Mouse (Mus musculus) ovary, postnatal 14 days (tissue): ENCODE data around the gene Eif4e.

ENCODE experiments used
- DNase-seq: peaks from one replicate; pipeline ENCODE4 v3.0.0; 2022; ENCODE audit warnings: low spot score

Gene Eif4e

DNA sequence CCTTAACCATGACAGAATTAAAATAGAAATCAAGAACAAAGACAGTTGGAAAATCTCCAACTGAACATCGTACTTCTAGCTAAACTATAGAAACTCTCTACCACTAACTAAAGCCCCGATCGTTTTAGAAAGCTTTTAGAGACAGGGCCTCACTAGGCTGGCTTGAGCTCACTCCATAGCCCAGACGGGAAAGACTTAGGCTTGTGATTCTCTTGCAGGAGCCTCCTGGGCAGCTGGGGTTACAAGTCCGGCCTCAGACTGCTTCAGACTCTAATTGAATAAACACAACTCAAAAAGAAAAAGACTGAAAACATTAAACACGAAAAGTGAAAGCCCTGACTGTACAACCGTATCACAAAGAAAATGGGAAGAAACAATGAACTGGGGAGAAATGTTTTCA is 60.2 kb downstream of the Eif4e start:
- no peak for DNase-seq

DNA sequence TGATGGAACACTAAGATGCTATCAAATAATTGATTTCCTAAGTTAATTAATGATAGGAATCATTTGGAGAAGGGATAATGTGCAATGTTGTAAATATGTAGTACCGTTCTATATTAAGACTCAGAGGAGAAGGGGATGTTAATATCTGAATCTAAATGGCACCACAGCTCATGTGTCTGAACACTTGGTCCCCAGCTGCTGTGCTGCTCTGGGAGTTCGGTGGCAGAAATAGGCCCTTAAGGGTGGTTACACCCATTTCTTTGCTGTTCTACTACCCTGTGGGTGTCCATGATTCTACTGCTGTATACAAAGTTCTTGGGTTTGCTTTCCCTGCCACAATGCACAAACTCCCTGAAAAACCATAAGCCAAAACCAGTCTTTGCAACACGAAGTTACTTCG is 61.2 kb downstream of the Eif4e start:
- no peak for DNase-seq

DNA sequence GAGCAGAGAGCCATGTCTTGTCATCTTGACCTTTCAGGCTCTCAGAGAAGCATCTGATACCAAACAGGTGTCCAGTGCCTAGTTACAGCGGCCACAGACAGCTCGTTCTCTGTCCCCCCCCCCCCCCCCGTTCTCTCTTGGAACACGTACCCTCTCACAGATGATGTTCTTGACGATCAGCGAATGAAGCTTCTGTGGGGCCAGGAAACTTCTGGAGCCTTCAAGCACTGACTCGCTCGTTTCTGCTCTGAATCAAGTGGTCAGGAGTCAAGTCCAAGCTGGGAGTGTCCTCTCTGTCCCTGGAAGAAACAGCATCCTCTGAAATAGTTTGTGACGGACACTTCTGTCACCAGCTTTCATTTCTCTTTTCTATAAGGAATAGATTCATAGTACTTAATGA is 62.0 kb downstream of the Eif4e start:
- no peak for DNase-seq

DNA sequence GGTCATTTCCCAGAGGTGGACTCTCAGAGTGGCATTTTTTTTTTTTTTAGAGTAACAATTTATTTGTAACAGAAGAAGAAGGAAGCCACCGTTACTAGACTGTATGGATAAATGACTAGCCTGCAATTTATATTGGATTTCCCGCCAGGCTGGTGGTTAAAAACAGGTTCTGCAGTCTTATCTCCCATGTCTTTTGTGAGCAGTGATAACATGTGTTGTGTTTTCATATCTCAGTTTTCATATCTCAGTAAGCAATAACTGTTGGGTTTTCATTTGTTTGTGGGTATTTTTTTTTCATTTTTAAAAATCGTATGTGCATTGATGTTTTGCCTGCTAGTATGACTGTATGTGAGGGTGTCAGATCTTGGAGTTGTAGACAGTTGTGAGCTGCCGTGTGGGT is 65.0 kb downstream of the Eif4e start:
- DNase-seq, result no peak

DNA sequence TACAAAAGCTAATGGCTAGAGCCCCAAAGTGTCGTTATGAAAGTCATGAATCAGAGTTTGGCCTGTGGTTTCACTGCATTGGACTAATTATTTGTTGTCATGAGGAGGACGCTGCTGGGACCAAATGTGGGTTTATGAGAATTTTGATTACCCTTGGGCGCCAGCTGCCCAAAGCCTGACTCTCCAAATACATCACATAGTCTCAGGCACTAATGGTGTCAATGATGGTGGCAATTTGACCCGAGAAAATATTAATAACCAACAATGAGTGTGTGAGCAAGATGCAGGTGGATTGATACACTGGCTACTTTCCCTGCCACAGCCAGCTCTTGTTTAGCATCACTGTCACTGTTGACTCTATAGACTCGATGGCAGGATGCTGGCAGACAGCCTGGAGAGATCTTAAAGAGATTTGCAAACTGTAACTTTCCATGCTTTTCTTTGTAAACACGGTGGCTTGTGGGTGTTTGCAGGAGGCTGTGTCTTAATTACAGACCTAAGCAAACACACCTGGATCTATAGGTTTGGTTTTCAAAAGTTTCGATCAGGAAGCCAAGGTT is 65.9 kb downstream of the Eif4e start:
- no peak for DNase-seq

DNA sequence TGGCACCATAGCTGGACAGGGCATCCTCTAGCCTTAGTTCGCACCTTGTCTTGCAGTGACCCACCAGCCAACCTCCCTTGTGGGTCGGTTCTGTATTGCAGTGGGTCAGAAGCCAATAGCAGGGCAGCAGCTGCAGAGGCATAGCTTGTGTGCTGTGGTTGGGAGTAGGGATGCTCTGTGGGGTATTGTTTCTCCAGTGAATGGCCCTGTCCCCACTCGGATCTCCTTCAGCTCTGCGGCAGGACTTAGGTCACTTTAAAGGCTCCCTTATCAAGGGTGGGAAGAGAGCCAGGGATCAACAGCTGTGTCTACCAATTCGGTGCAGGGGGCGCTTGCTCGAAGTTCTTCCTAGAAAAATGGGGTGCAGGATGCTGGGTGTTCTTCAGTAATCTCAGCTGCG is 67.2 kb downstream of the Eif4e start:
- no peak for DNase-seq

DNA sequence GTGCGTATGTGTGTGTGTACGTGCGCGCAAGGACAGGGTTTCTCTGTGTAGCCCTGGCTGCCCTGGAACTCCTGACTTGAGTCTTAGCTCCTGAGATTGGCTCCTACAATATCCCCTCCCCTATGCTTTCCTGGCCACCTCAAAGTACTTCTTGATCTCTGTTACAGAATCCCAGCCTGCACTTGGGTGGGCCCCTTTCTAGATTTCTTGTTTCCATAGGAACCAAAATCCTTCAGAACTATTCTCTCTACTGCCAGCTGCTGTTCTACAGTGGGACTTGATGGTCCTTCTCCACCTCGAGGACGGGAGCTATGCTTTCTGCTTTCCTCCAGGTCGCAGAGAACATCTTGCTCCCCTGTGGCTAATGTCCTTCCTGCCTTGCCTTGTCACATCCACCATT is 67.9 kb downstream of the Eif4e start:
- DNase-seq, result no peak

DNA sequence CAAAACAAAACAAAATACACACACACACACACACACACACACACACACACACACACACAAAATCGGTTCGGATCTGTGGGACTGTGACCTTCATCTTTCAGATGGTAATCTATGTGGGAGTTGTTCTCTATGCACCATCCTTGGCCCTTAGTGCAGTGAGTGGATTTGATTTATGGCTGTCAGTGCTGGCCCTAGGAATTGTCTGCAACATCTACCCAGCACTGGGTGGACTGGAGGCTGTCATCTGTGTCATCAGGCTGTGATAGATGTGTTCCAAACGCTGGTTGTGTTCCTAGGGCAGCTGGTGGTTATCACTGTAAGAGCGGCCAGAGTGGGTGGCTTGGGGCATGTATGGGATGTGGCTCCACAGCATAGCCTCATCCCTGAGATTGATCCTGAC is 75.1 kb downstream of the Eif4e start:
- no peak for DNase-seq

DNA sequence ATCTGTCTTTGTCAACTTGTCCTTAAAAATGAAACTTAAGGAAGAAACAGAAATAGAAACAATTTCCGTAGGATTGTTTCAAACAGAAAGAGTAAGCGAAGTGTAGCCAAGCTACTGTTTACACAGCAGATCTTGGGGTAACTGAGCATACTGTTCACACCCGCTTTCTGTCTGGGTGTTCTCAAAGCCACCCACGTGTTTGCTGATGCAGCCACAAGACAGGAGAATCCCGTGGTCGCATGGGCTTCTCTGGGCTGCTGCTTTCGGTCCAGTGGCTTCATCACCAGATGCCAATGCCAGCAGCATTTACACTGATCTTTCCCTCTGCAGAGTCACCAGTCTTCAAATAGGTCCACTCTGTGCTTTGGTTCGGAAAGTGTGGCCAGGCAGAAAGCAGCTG is 79.2 kb downstream of the Eif4e start:
- no peak for DNase-seq

DNA sequence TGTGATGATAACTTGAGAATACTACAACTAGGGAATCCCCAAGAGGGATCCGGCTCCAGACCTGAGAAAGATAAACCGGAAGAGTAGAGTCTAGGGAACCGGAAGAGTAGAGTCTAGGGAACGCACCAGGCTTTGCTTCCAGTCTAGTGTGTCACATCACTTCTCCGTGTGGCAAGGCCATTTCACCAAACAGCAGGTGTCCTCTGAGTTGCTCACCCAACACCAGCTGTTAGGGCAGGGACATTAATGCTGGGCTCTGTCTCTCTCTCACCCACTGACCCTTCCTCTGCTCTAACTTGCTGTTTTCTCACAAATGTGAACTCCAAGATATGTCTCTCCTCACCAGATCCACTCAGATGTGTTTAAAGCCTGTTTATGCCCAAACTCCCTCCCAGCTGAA is 82.7 kb downstream of the Eif4e start:
- DNase-seq, result no peak
